In genomic region chr14:29722386-29723221, GRCm38 (mm10) we compare ENCODE assay signal across 9 mouse cellular contexts. TPM values are rescaled to one million over a fixed set of nuclear protein-coding genes. Genes with fewer than 3 reads are reported as not detected.
A peak's percentile ranks its signal among the peaks of the same experiment; 100 is the strongest.
DNase-seq lines count a peak whose midpoint lies in the region; ATAC-seq lines count a peak whose summit lies in the region.
"Had no signal": no experiment of that assay in that cellular context is flagged by ENCODE, and none has a peak within 500 bp of the region (broad histone marks: within the 10 kb centered on the region; RNA-seq: fewer than 3 reads in every experiment).

No protein-coding gene starts in this region.

- peaks cover 61% of the 10 kb centered on the region for H3K27me3 ChIP-seq in embryonic facial prominence, embryonic 15.5 days
- H3K27me3 ChIP-seq in hindbrain, embryonic 14.5 days (ENCODE audit: control insufficient read depth, insufficient read depth, low read length), result peaks cover 41% of the 10 kb centered on the region

- peak overlapping the region; percentile 78 for H3K27ac ChIP-seq in embryonic facial prominence, embryonic 15.5 days (replicated peaks)
- H3K27ac ChIP-seq in hindbrain, embryonic 14.5 days, result peak overlapping the region; percentile 89

- H3K4me3 ChIP-seq in embryonic facial prominence, embryonic 15.5 days (replicated peaks), result peak overlapping the region; percentile 55
- peak overlapping the region; percentile 83 for H3K4me3 ChIP-seq in hindbrain, embryonic 14.5 days (replicated peaks; ENCODE audit: low read length)

- H3K9ac ChIP-seq in embryonic facial prominence, embryonic 15.5 days, result peak overlapping the region; percentile 58
- H3K9ac ChIP-seq in hindbrain, embryonic 14.5 days, result peak overlapping the region; percentile 88

- peak; percentile 39 for ATAC-seq in embryonic facial prominence, embryonic 15.5 days (ENCODE audit: insufficient number of reproducible peaks, low FRiP score, low TSS enrichment, low read depth)
- peak; percentile 74 for ATAC-seq in hindbrain, embryonic 14.5 days (ENCODE audit: low FRiP score)
- no peak for ATAC-seq in megakaryocyte progenitor cell, adult 5-6 weeks (replicated peaks; ENCODE audit: poor library complexity)

- H3K4me2 ChIP-seq in embryonic facial prominence, embryonic 15.5 days (replicated peaks), result peak overlapping the region; percentile 85
- H3K4me2 ChIP-seq in hindbrain, embryonic 14.5 days (replicated peaks), result peak overlapping the region; percentile 100

- no peaks in the 10 kb centered on the region for H3K36me3 ChIP-seq in embryonic facial prominence, embryonic 15.5 days
- no peaks in the 10 kb centered on the region for H3K36me3 ChIP-seq in hindbrain, embryonic 14.5 days (replicated peaks; ENCODE audit: control insufficient read depth, insufficient read depth)

- intact Hi-C loops in heart, postnatal 25 days (cut with DNase I), result no loop called here

- WGBS in embryonic facial prominence, embryonic 15.5 days, result under 1% methylated on average over 72 of the region's 76 CpGs
- WGBS in hindbrain, embryonic 14.5 days, result under 1% methylated on average over 73 of the region's 76 CpGs

- peak; percentile 4 to 15 for DNase-seq in heart, adult 18-20 months
- no peak for DNase-seq in heart, postnatal 25 days (ENCODE audit: low spot score)
- peak; percentile 74 for DNase-seq in adrenal gland, adult 2 months
- DNase-seq in hindbrain, embryonic 14.5 days (ENCODE audit: low spot score), result peak; percentile 57
- peak; percentile 14 for DNase-seq in liver
- peak; percentile 63 for DNase-seq in right cerebral cortex, adult 18-20 months

- H3K4me1 ChIP-seq in embryonic facial prominence, embryonic 15.5 days, result peaks cover 35% of the 10 kb centered on the region
- H3K4me1 ChIP-seq in hindbrain, embryonic 14.5 days (replicated peaks; ENCODE audit: control insufficient read depth, insufficient read depth, low read length), result 0 out of 2 replicates have a peak, but pooled peaks cover 5% of the 10 kb centered on the region

- no peaks in the 10 kb centered on the region for H3K9me3 ChIP-seq in embryonic facial prominence, embryonic 15.5 days (replicated peaks)
- H3K9me3 ChIP-seq in hindbrain, embryonic 14.5 days (ENCODE audit: control insufficient read depth, low read length), result no peaks in the 10 kb centered on the region

RNA-seq across cellular contexts. Expression of gene Cacna2d3, which starts 0.9 kb away (rescaled TPM):
- 1 to 10 TPM in 1 of 2 experiments, under 1 TPM in 1; 0.67 to 1.1 TPM for total RNA-seq in heart, adult 18-20 months (2021)
- under 1 TPM; 0.31 to 0.60 TPM for total RNA-seq in heart, postnatal 25 days (2021)
- 1 to 10 TPM; 2.7 TPM for total RNA-seq in adrenal gland, adult 2 months (2021)
- polyA plus RNA-seq in adrenal gland, adult 2 months (2012; rRNA removed), result 0.67 and 0.74 TPM in 2 replicates
- 37.5 and 41.0 TPM in 2 replicates for polyA plus RNA-seq in embryonic facial prominence, embryonic 15.5 days (2015; fragmentation: Nextera tagmentation; extraction: Ambion mirVana)
- polyA plus RNA-seq in hindbrain, embryonic 14.5 days (2014; fragmentation: Nextera tagmentation; extraction: Ambion mirVana), result 61.5 and 61.6 TPM in 2 replicates
- total RNA-seq in megakaryocyte progenitor cell, adult 5-6 weeks (2015), result not detected in 2 replicates
- total RNA-seq in megakaryocyte progenitor cell, adult 5-6 weeks (2017), result not detected in 2 replicates
- total RNA-seq: MEL had no signal
